Mouse (Mus musculus): Measurements from ENCODE around the gene Ptpn12.
"Not testable (repeated sequence)": the region's sequence is repeated elsewhere in the genome, so short reads cannot be mapped to it uniquely, and the experiment has no call there.

GRCm38 (mm10) chr5:20943791-20944190 is 111.9 kb downstream of the Ptpn12 start:
- not testable (repeated sequence) for TF ChIP-seq CTCF (conservative IDR thresholded peaks at IDR 0.05 in 1 of 2, IDR thresholded peaks at IDR 0.05 in 1 of 2; ENCODE audit: low read depth in 2 of 2, low read length in 2 of 2); POLR2A (IDR thresholded peaks at IDR 0.05; ENCODE audit: low read depth, low read length); EP300 (IDR thresholded peaks at IDR 0.05; ENCODE audit: low read length); JUND (conservative IDR thresholded peaks at IDR 0.05; ENCODE audit: low read depth, low read length); ETS1 (conservative IDR thresholded peaks at IDR 0.05; ENCODE audit: low read depth, low read length); JUN (IDR thresholded peaks at IDR 0.05; ENCODE audit: insufficient read depth, low read depth, low read length); SIN3A (IDR thresholded peaks at IDR 0.05; ENCODE audit: low read length)
